Mouse (Mus musculus) E14TG2a.4 (cell line): ENCODE measurements around the gene Abl1.

Source experiments
- CTCF ChIP-seq: conservative IDR thresholded peaks from 2 replicates; pipeline ENCODE4 v1.5.1; 2014; ENCODE audit warnings: low read length
- NANOG ChIP-seq: IDR thresholded peaks from 2 replicates; pipeline ENCODE4 v1.6.1; 2014; ENCODE audit warnings: borderline replicate concordance, low read length, mixed read lengths
- POU5F1 ChIP-seq: IDR thresholded peaks from 2 replicates; pipeline ENCODE4 v1.6.1; 2014; ENCODE audit warnings: low read length, borderline replicate concordance

- TF ChIP-seq CTCF (no peak), POU5F1 (no peak), NANOG (no peak)
These were observed 120.5 kb downstream of the Abl1 start for GRCm38 (mm10) chr2:31808410-31809357.
